Mouse (Mus musculus) midbrain, embryonic 10.5 days (tissue): ENCODE data around the gene Ms4a6b. TPM values are rescaled to one million over a fixed set of nuclear protein-coding genes. Genes with fewer than 3 reads are reported as not detected.
"Not testable (repeated sequence)": the region's sequence is repeated elsewhere in the genome, so short reads cannot be mapped to it uniquely, and the experiment has no call there.

Experiments
- DNase-seq: peaks from one replicate; pipeline ENCODE4 v3.0.0-alpha.2; 2017; ENCODE audit warnings: low spot score
- H3K27ac ChIP-seq: fragments of 300-500 bp; sonication (generic); replicated peaks from 2 replicates; pipeline ENCODE4 v1.5.1; 2016; ENCODE audit warnings: mild to moderate bottlenecking
- H3K27me3 ChIP-seq: fragments of 300-500 bp; sonication (generic); 2 replicates; pipeline ENCODE4 v1.6.1; 2016; ENCODE audit warnings: low read depth, mild to moderate bottlenecking; ENCODE audit not compliant: poor library complexity, severe bottlenecking
- H3K36me3 ChIP-seq: fragments of 300-500 bp; sonication (generic); 2 replicates; pipeline ENCODE4 v1.6.1; 2016; ENCODE audit warnings: mild to moderate bottlenecking, moderate library complexity
- H3K4me1 ChIP-seq: fragments of 300-500 bp; sonication (generic); 2 replicates; pipeline ENCODE4 v1.6.1; 2016
- H3K4me3 ChIP-seq: fragments of 300-500 bp; sonication (generic); 2 replicates; pipeline ENCODE4 v1.5.1; 2016; ENCODE audit warnings: mild to moderate bottlenecking, moderate library complexity
- H3K9me3 ChIP-seq: fragments of 300-500 bp; sonication (generic); replicated peaks from 2 replicates; pipeline ENCODE4 v1.6.1; 2016; ENCODE audit warnings: mild to moderate bottlenecking
- WGBS: fragments of 180-500 bp; shearing (Covaris S2); methylation state at CpG from one replicate; pipeline ENCODE4 v1.1.7; 2016; 5-methylcytosine and 5-hydroxymethylcytosine counted together
- polyA plus RNA-seq: library from polyadenylated mRNA; unstranded; fragments of >200 nt; fragmentation: Nextera tagmentation; extraction: Ambion mirVana; gene quantifications from 2 replicates; pipeline ENCODE4 v1.2.1, GENCODE M21; 2016

Gene Ms4a6b
- polyA plus RNA-seq, 1 experiment from 2014 or later: 2.3 TPM

DNA sequence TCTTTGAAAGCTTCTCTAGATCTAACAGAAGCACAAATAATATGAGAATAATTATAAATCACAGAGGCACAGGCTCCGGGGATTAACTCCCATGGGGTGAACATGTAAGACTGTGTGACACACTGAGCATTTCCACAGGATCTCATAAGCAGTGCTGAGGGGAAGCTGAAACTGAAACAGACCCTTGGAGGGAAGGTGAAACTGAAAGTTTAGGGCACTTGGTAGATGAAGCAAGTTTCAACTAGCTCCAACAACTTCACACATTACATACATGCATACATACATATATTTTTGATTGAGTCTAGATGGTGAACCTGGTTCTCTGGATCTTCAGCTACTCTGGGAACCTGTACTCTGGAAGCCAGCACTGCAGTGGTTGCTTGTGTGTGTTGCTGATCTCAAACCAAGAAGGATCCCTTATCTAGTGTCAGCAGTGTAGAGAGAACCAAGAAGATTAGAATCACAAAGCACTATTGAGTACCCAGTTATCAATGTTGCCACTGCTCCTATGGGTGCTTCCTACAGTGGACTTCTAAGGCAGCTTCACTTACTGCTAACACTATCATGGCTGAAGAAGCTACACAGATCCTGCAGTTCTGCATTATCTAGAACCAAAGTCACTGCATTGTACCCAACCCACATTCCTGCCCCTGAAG lies 24.0 kb downstream of the Ms4a6b start:
- H3K9me3 ChIP-seq, H3K4me3 ChIP-seq, H3K27ac ChIP-seq, H3K4me1 ChIP-seq, H3K36me3 ChIP-seq, H3K27me3 ChIP-seq, DNase-seq: not testable (repeated sequence)
- WGBS: 92% methylated on average over 1 of the region's 1 CpGs

DNA sequence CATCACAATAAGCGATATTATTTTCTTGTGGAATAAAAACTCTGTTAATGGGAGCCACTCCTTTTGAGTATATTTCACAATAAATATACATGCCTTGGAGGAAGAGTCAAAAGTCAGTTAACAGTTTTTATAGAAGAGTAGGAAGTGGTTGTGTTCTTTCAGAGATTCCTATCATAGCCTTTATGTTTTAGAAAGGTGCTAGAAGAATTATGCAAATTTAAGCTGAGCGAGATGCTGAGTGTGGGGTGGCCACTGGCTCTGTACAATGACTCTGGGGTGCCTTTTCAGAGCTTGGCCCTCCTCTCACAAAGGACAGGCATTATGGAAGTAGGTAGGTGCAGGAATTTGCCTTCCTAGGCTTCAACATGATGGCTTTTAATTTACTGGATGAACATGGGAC lies 28.1 kb downstream of the Ms4a6b start:
- not testable (repeated sequence) for H3K4me1 ChIP-seq, DNase-seq, H3K27me3 ChIP-seq, H3K4me3 ChIP-seq, H3K27ac ChIP-seq, H3K9me3 ChIP-seq, H3K36me3 ChIP-seq
- WGBS: 90% methylated on average over 2 of the region's 2 CpGs

DNA sequence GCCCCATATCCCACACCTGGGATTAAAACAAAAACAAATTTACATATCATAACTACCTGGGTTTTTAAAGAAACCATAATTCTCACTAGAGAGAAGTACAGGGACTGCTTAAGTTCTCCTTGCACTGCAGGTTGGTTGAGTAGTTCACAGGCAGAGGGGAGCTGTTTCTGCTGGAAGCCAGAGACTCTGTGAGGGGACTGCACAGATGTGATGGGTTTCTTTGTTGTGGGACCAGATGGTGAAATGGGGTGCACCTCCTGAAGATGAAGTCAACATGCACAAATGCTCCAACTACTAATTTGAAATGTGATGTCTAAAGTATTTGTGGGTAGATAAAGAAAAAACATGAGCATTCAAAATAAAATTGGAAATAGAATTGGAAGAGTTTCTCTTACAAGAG lies 31.6 kb downstream of the Ms4a6b start:
- Histone ChIP-seq H3K27me3 (no peaks in the 10 kb centered on the region), H3K36me3 (no peaks in the 10 kb centered on the region), H3K9me3 (no peaks in the 10 kb centered on the region), H3K27ac (no peak overlapping the region), H3K4me3 (no peak overlapping the region), H3K4me1 (no peaks in the 10 kb centered on the region)
- no peak for DNase-seq

- no peak overlapping the region for H3K27ac ChIP-seq
- 91% methylated on average over 5 of the region's 5 CpGs for WGBS
- H3K4me3 ChIP-seq: no peak overlapping the region
- H3K27me3 ChIP-seq: no peaks in the 10 kb centered on the region
- H3K4me1 ChIP-seq: no peaks in the 10 kb centered on the region
- no peaks in the 10 kb centered on the region for H3K9me3 ChIP-seq
- DNase-seq: no peak
- no peaks in the 10 kb centered on the region for H3K36me3 ChIP-seq
Measured at GRCm38 (mm10) chr19:11554726-11555125, 38.4 kb downstream of the Ms4a6b start.

DNA sequence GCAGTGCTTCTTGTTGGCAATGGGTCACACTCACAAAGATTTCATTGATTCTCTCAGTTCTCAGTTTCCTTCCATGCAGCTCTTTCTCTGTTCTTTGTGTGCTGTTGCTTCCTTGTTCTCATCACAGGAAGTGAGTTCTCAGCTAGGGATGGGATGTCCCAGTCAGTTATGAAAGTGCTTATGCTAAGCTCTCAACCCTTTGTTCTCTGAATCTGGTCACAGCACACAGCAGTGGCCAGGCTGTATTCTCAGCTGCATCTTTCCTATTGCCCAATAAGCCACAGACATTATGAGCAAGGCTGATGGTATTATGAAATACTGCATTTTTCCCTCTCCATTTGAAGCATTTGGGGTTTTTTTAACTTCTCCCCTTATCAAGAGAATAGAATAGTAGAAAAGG lies 43.2 kb downstream of the Ms4a6b start:
- not testable (repeated sequence) for H3K36me3 ChIP-seq, H3K4me3 ChIP-seq, H3K4me1 ChIP-seq, H3K27ac ChIP-seq, H3K9me3 ChIP-seq, DNase-seq, H3K27me3 ChIP-seq

DNA sequence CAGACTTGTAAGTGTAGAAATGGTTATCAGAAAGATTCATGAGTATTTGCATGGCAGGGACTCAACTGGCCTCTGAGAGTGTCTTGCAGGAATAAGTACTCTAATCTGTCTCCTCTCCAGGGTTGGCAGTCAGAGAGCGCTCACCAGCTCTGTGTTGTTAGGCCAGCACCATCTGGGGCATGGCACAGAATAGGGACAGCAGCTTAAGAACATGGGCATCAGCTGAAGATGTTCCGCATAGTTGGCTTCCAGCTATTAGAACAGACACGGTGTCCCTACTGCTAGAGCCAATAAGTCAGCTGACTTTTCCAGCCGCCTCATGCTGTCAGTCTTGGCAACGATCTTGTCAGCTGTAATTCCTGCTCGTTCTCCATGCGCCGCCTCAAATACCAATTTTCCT lies 58.7 kb downstream of the Ms4a6b start:
- no peaks in the 10 kb centered on the region for H3K36me3 ChIP-seq
- no peaks in the 10 kb centered on the region for H3K27me3 ChIP-seq
- H3K4me1 ChIP-seq: no peaks in the 10 kb centered on the region
- H3K9me3 ChIP-seq: no peaks in the 10 kb centered on the region
- no peak for DNase-seq
- WGBS: 88% methylated on average over 8 of the region's 8 CpGs
- no peak overlapping the region for H3K27ac ChIP-seq
- no peak overlapping the region for H3K4me3 ChIP-seq

Other genes with a start within 250 kb of the Ms4a6b start
- not detected in 2 replicates for gene Ms4a5, start 232.6 kb upstream of the Ms4a6b start, polyA plus RNA-seq
- not detected in 2 replicates for gene Ms4a14, start 202.1 kb upstream of the Ms4a6b start, polyA plus RNA-seq
- 0.37 and 0.89 TPM in 2 replicates for gene Ms4a7, start 180.4 kb upstream of the Ms4a6b start, polyA plus RNA-seq
- gene Ms4a4a, start 141.0 kb upstream of the Ms4a6b start, polyA plus RNA-seq: 0.90 and 3.7 TPM in 2 replicates
- 0.20 TPM in 1 of 2 replicates, not detected in the other for gene Ms4a4c, start 111.7 kb upstream of the Ms4a6b start, polyA plus RNA-seq
- gene Ms4a4b, start 73.0 kb upstream of the Ms4a6b start, polyA plus RNA-seq: not detected in 2 replicates
- 2.0 and 2.2 TPM in 2 replicates for gene Ms4a6c, start 47.1 kb upstream of the Ms4a6b start, polyA plus RNA-seq
- gene Gm8369, start 30.6 kb upstream of the Ms4a6b start, polyA plus RNA-seq: not detected in 2 replicates
- gene Ms4a4d, start 20.3 kb downstream of the Ms4a6b start, polyA plus RNA-seq: 0.31 and 0.99 TPM in 2 replicates
- 1.4 and 2.5 TPM in 2 replicates for gene Ms4a6d, start 88.3 kb downstream of the Ms4a6b start, polyA plus RNA-seq
- not detected in 2 replicates for gene Ms4a2, start 107.2 kb downstream of the Ms4a6b start, polyA plus RNA-seq
- gene Ms4a3, start 124.3 kb downstream of the Ms4a6b start, polyA plus RNA-seq: not detected in 2 replicates
- not detected in 2 replicates for gene Oosp2, start 144.0 kb downstream of the Ms4a6b start, polyA plus RNA-seq
- not detected in 2 replicates for gene Oosp1, start 174.6 kb downstream of the Ms4a6b start, polyA plus RNA-seq
- not detected in 2 replicates for gene Oosp3, start 180.5 kb downstream of the Ms4a6b start, polyA plus RNA-seq
- not detected in 2 replicates for gene Gif, start 231.0 kb downstream of the Ms4a6b start, polyA plus RNA-seq